Mouse (Mus musculus): ENCODE data around the gene Hipk4.
"Not testable (repeated sequence)": the region's sequence is repeated elsewhere in the genome, so short reads cannot be mapped to it uniquely, and the experiment has no call there.

Gene Hipk4

GRCm38 (mm10) chr7:27494659-27495367 is 28.3 kb upstream of the Hipk4 start:
- not testable (repeated sequence) for DNase-seq (ENCODE audit: low spot score in 2 of 2)

- DNase-seq (ENCODE audit: low spot score in 2 of 2): no peak
Measured at GRCm38 (mm10) chr7:27499036-27499435, 24.0 kb upstream of the Hipk4 start, which contains the start of gene Prx. Gene Prx (plus strand): TSS chr7:27499324.

DNA sequence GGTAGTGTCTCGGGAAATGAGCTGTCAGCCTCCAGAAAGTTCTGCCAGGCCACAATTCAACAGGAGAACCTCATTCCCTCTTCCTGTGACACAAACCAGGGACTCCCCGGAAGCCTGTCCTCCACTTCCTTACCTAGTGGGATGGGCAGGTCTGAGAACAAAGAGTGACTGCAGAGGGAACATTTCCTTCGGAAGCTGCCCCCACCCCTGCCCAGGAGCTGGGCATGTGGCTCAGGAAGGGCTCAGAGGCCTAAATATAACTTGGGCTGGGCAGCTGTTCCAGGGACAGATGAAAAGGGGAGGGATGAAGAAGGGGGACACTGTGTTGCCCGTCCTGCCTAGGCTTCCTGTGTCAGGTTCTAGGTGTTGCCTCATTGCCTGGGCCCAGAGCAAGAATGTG is 21.4 kb upstream of the Hipk4 start:
- no peak for DNase-seq (ENCODE audit: low spot score in 2 of 2)

DNA sequence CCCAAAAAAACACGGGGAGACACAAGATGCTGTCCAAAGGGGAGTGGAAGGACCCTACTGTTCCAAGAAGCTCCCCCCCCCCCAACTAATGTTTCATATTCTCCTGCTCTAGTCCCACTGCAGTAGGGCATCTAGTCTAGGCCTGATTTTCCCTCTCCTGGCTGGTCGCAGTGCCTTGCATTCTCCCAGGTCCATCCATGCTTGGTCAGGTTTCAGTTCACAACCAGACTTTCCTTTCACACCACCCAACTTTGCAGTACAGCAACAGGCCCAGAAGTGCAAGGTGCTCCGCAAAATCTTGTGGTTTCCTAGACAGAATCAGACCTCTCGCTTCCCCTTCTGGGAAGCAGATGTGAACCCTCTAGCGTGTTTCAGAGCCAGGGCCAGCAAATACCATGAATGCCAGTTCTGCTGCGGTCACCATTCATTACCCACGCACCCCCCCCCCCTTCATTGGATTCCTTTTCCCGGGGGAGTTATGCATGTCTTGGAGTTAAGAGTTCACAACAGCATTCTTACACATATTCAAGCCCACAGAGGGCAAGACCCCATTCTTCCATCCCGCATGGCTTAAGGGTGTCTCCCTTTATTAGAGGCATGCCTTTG is 16.2 kb upstream of the Hipk4 start:
- DNase-seq (ENCODE audit: low spot score in 2 of 2): no peak

- peak; percentile 88 to 94 for DNase-seq (ENCODE audit: low spot score in 2 of 2)
Measured at GRCm38 (mm10) chr7:27507711-27508647, 15.1 kb upstream of the Hipk4 start.

DNA sequence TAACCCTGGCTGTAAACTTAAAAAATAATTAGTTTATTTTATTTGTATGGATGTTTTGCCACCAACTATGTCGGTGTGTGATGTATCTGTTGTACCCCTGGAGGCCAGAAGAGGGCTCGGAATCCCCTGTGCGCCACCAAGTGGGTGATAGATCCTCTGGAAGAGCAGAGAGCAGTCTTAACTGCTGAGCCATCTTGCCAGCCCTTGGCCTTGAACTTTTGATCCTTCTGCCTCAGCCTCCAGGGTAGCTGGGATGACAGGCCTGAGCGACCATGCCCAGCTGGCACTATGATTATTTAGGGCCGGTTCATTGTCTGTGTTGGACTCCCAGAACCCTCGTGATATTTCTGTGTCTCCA is 14.4 kb upstream of the Hipk4 start:
- DNase-seq (ENCODE audit: low spot score in 2 of 2): peak in 1 of 2 experiments; percentile 56

DNA sequence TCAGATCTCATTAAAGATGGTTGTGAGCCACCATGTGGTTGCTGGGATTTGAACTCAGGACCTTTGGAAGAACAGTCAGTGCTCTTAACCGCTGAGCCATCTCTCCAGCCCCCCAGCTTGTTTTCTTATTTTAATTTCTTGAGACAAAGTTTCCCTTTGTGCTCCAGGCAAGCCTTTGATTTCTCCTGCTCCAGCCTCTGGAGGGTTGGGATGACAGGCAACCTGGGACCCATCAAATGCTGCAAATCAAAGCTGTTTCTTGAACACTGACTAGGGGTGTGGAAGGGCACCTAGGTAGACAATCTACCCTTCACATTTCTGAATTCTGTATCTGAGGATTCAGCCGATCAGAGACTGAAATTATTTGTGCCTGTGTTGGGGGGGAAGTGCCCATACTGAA is 12.3 kb upstream of the Hipk4 start:
- no peak for DNase-seq (ENCODE audit: low spot score in 2 of 2)

- no peak for DNase-seq (ENCODE audit: low spot score in 2 of 2)
Measured at GRCm38 (mm10) chr7:27514961-27515360, 8.1 kb upstream of the Hipk4 start.

DNA sequence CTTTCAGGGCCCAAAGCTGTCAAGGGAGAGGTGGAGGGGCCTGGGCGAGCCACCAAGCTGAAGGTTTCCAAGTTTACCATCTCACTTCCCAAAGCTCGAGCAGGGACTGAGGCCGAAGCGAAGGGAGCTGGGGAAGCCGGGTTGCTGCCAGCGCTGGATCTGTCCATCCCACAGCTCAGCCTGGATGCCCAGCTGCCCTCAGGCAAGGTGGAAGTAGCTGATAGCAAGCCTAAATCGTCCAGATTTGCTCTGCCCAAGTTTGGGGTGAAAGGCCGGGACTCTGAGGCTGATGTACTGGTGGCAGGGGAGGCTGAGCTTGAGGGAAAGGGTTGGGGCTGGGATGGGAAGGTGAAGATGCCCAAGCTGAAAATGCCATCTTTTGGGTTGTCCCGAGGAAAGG is 4.8 kb upstream of the Hipk4 start:
- no peak for DNase-seq (ENCODE audit: low spot score in 2 of 2)

DNA sequence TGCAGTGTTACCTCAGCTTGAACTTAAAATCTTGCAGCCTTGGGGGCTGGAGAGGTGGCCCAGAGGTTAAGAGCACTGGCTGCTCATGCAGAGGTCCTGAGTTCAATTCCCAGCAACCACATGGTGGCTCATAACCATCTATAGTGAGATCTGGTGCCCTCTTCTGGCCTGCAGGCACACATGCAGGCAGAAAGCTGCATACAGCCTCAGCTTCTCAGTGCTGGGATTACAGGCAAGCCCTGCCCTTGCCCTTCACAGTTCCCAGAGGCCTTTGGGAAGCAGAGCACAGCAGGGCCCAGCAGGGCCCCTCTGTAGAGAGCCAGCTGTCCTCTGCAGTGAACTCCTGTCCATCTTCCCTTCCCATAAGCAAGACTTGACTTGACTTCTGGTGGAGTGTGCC is 3.0 kb upstream of the Hipk4 start:
- DNase-seq (ENCODE audit: low spot score in 2 of 2): no peak

GRCm38 (mm10) chr7:27520599-27520998 is 2.5 kb upstream of the Hipk4 start:
- no peak for DNase-seq (ENCODE audit: low spot score in 2 of 2)

GRCm38 (mm10) chr7:27523805-27524204 is 738 bp downstream of the Hipk4 start:
- no peak for DNase-seq (ENCODE audit: low spot score in 2 of 2)

DNA sequence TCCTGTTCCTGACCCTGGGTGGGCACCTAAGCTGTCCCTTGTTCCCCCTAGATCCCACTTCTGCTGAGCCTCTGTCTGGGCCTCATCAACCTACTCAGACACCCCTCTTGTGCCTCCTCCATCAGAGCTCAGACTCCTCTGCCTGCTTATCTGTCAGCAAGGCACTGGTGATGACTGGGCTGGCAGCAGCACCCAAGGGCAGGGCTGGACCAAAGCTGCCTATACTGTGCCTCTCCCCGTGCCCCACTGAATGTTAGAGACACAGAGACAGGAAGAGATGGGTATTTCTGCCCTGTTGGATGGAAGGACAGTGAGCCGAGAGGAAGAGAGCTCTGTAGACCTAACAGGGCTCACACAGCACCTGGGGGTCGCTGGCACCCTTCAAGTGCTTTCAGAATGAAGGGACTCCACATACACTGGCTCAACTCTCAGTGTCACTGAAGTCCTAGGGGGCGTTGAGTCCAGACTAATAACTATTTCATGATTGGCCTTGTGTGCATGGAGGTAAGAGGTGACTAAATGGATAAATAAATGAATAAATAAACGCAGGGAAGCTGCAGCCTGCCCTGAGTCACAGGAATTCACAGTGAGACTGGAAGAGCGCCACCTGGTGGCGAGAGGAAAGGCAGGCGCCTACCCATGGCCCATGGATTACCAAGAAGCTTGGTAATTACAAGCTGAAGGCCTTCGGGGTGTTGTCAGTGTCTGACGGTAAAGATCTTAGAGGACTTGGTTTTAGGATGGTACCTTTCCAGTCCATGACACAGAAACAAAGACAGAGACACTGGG is 3.2 kb downstream of the Hipk4 start:
- DNase-seq (ENCODE audit: low spot score in 2 of 2): peak; percentile 62 to 78

- no peak for DNase-seq (ENCODE audit: low spot score in 2 of 2)
Measured at GRCm38 (mm10) chr7:27529070-27529469, 6.0 kb downstream of the Hipk4 start.

GRCm38 (mm10) chr7:27530937-27531336 is 7.9 kb downstream of the Hipk4 start:
- no peak for DNase-seq (ENCODE audit: low spot score in 2 of 2)

- DNase-seq (ENCODE audit: low spot score in 2 of 2): no peak
Measured at GRCm38 (mm10) chr7:27531707-27532106, 8.6 kb downstream of the Hipk4 start.

DNA sequence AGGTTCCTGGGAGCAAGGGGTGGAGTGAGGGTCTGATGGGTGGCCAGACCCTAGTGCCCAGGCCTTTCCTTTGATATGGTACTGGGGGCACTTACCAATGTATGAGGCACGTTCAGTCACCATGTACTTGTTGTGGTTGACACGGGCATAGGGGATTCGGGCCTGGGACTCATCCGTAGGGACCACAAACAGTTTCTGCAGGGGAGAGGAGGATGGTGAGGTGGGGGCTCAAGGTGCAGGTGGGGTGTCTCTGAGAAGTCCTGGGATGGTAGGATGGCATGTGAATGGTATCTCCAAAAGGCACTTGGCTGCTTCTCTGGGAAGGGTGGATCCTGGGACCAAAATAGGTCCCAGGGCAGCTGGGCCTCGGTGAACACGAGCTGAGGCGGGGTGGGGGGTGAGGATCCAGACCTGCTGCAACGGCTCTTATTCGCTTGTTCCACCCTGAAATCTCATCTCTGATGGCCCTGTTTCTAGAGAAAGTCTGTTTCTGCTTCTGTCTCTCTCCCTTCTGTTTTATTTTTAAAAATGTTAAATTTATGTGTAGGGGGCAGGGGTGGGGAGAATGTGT is 9.5 kb downstream of the Hipk4 start:
- no peak for DNase-seq (ENCODE audit: low spot score in 2 of 2)

- no peak for DNase-seq (ENCODE audit: low spot score in 2 of 2)
Measured at GRCm38 (mm10) chr7:27535386-27535785, 12.3 kb downstream of the Hipk4 start.

DNA sequence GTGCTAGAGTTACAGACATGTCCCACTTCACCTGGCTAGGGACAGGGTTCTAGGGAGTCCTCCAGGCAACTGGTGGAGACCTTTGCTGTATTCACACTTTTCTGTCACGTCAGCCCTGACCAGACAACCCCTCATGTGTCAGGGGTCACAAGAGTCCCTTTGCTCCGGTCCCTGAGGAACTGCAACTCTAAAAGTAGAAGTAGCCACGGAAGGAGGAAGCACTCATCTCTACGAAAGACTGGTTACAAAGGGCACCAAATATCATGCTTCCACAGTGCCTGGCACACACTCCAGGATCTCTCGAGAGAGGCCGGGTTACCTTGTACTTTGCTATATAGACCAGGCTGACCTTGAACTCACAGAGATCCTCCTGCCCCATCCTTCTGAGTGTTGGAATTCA is 13.6 kb downstream of the Hipk4 start:
- DNase-seq (ENCODE audit: low spot score in 2 of 2): no peak

DNA sequence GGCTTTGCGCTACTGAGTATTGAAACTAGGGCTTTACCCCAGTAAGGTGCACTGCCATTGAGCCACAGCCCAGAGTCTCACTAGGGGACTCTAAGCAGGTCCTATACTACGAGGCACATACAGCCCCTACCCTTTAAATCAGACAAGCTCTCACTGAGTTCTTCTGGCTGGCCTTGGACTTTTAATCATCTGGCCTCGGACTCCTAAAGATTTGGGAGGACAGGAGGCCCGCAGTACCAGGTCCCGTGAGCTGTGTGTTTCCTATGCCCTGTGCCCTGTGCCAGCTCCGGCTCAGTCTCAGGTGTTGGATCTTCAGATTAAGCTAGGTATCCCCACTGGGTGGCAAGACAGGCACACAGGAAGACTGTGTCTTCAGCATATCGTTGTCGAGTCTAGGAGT is 14.9 kb downstream of the Hipk4 start:
- DNase-seq (ENCODE audit: low spot score in 2 of 2): no peak

DNA sequence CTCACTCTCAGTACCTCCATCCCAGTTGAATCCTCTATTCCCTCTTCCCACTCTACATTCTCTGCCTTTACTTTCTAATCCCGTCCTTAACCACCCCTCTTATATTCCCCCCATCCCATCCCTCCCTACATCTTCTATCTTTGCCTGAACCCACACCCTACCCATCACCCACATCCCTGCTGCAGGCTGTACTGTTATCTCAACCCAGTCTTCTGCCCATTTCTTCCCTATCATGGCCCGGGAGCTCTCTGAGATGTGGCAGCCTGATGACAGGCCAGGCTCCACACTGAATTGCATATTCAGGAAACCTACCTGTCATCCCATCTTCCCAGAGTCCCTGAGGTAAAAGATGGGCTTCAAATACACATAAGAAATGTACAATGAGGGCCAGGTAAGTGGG is 15.7 kb downstream of the Hipk4 start:
- DNase-seq (ENCODE audit: low spot score in 2 of 2): no peak

All from cerebellum, postnatal 4 days (tissue).